Mouse (Mus musculus): ENCODE results near the gene Cmtm6. TPM values are rescaled to one million over a fixed set of nuclear protein-coding genes. Genes with fewer than 3 reads are reported as not detected.
"Not testable (repeated sequence)": the region's sequence is repeated elsewhere in the genome, so short reads cannot be mapped to it uniquely, and the experiment has no call there.

Cmtm6 gene
- polyA plus RNA-seq, 1 experiment from 2014 or later, result 23.2 TPM

DNA sequence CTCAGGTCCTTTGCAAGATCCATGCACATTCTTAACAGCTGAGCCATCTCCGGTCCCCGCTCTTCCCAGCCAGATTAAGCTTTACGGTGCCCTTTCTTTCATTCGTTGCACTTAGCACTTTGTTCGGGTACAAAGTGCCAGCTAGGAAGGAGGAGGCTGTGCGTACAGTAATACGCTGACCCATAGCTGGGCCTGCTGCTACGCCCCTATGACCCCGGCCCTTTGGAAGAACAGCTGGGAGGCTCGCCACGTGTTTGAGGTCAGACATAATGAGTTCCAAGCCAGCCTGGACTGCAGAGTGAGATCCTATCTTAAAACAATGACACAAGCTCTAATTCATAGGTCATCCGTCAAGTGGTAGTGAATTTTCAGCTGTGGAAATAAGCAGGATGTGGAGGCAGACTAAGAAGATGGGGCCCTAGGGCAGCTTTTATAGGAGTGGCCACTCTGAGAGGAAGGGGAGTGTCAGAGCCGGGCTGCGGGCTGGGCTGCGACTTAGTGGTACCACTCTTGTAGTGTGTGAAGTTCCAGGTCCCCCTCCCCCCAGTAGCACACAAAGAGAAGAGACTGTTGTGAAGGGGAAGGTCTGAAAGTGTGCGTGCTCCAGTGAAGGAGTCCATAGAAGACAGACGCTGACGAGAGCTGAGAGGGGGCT, 14.1 kb upstream of the Cmtm6 start:
- ATAC-seq, result no peak
- H3K27me3 ChIP-seq (replicated peaks; ENCODE audit: control insufficient read depth, insufficient read depth, low read length), result no peaks in the 10 kb centered on the region
- WGBS, result 86% methylated on average over 18 of the region's 18 CpGs
- H3K36me3 ChIP-seq (ENCODE audit: control insufficient read depth, insufficient read depth), result peaks cover 48% of the 10 kb centered on the region
- no peaks in the 10 kb centered on the region for H3K9me3 ChIP-seq (ENCODE audit: control insufficient read depth, low read length)
- H3K4me2 ChIP-seq (ENCODE audit: low read length), result no peak overlapping the region
- no peak overlapping the region for H3K9ac ChIP-seq (replicated peaks; ENCODE audit: low read depth, low read length)
- no peaks in the 10 kb centered on the region for H3K4me1 ChIP-seq (replicated peaks; ENCODE audit: control insufficient read depth, insufficient read depth, low read length)
- H3K27ac ChIP-seq (ENCODE audit: low read length), result no peak overlapping the region
- H3K4me3 ChIP-seq (replicated peaks; ENCODE audit: low read length), result no peak overlapping the region

DNA sequence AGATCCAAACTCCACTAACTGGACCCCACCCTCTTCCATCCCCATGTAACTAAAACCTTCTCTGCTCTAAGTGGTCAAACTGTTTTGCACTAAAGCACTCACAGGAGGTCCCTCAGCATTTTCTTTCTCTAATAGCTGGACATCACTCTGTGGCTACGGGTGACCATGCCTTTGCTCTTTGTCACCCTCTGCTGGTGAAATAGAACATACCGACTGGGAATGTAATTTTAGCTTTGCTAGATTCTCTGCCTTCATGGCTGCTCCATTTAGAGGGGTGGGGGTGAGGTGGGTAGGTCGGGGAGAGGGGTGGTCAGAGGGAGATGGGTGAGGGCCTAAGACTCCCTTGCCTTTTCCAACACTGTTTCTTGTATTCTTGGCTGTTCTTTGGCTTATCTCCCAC, 3.6 kb upstream of the Cmtm6 start:
- Histone ChIP-seq H3K27me3 (replicated peaks; ENCODE audit: control insufficient read depth, insufficient read depth, low read length) (no peaks in the 10 kb centered on the region), H3K4me3 (replicated peaks; ENCODE audit: low read length) (no peak overlapping the region), H3K36me3 (ENCODE audit: control insufficient read depth, insufficient read depth) (peaks cover 26% of the 10 kb centered on the region), H3K27ac (ENCODE audit: low read length) (no peak overlapping the region), H3K4me2 (ENCODE audit: low read length) (no peak overlapping the region), H3K9me3 (ENCODE audit: control insufficient read depth, low read length) (no peaks in the 10 kb centered on the region), H3K9ac (replicated peaks; ENCODE audit: low read depth, low read length) (no peak overlapping the region), H3K4me1 (replicated peaks; ENCODE audit: control insufficient read depth, insufficient read depth, low read length) (peaks cover 7% of the 10 kb centered on the region)
- WGBS, result 3% methylated on average over 3 of the region's 3 CpGs
- no peak for ATAC-seq

DNA sequence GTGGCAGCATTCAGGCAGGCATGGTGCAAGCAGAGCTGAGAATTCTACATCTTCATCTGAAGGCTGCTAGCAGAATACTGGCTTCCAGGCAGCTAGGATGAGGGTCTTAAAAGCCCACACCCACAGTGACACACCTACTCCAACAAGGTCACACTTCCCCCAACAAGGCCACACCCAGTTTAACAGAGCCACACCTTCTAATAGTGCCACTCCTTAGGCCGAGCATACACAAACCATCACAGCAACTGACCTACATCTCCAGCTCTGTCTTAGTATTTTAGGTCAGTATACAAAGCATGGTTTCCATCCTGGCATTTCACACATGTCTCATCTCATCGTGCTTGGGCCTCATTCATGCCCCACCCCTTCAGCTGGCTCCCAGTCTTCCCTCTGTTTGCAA, 2.5 kb upstream of the Cmtm6 start:
- not testable (repeated sequence) for H3K9ac ChIP-seq (replicated peaks; ENCODE audit: low read depth, low read length); H3K27me3 ChIP-seq (replicated peaks; ENCODE audit: control insufficient read depth, insufficient read depth, low read length); H3K27ac ChIP-seq (ENCODE audit: low read length); ATAC-seq; H3K9me3 ChIP-seq (ENCODE audit: control insufficient read depth, low read length); H3K4me2 ChIP-seq (ENCODE audit: low read length); H3K4me3 ChIP-seq (replicated peaks; ENCODE audit: low read length)
- 67% methylated on average over 2 of the region's 2 CpGs for WGBS
- H3K4me1 ChIP-seq (replicated peaks; ENCODE audit: control insufficient read depth, insufficient read depth, low read length), result peaks cover 16% of the 10 kb centered on the region
- H3K36me3 ChIP-seq (ENCODE audit: control insufficient read depth, insufficient read depth), result peaks cover 16% of the 10 kb centered on the region

DNA sequence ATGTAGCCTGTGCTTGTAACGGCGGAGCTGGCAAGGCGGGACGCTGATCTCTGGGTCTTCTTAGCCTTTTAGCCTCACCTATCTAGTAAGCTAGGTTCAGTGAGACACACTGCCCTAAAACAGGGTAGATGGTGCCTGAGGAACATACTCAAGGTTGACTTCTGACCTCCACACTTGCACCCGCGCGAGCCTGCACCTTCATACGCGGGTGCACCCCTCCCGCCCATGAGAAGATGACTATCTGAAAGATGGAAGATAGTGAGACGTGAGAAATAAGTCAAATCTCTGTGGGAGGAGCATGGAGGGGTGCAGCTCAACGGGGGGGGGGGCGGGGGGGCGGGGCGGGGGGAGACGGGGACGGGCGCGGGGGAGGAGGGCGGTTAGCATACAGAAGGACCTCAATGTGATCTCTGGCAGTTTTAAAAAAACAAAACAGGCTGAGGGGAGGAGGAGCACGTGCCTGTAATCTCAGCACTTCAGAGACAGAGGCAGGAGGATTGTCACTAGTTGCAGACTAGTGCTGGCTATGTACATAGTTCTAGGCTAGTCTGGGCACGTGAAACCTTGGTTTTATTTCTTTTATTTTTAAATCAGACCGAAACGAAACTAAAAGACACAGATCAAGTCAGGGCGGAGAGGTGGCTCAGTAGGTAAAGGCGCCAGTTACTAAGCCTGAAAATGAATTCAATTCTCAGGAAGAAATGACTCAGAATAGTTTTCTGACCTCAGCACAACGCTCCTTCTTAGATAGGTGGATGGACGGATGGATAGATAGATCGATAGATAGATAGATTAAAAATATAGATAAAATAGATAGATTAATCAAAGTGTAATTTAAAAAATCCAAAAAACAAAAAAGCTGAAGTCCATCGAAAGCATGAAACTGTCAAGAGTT, 758 bp upstream of the Cmtm6 start:
- Histone ChIP-seq H3K4me2 (ENCODE audit: low read length) (peak overlapping the region; percentile 74), H3K36me3 (ENCODE audit: control insufficient read depth, insufficient read depth) (peaks cover 4% of the 10 kb centered on the region; the same call in 1 of the 2 replicates), H3K27me3 (replicated peaks; ENCODE audit: control insufficient read depth, insufficient read depth, low read length) (no peaks in the 10 kb centered on the region), H3K4me1 (replicated peaks; ENCODE audit: control insufficient read depth, insufficient read depth, low read length) (peaks cover 16% of the 10 kb centered on the region), H3K9ac (replicated peaks; ENCODE audit: low read depth, low read length) (no peak overlapping the region), H3K27ac (ENCODE audit: low read length) (no peak overlapping the region), H3K4me3 (replicated peaks; ENCODE audit: low read length) (peak overlapping the region; percentile 83; the same call in 1 of the 2 replicates), H3K9me3 (ENCODE audit: control insufficient read depth, low read length) (no peaks in the 10 kb centered on the region)
- no peak for ATAC-seq
- 51% methylated on average over 23 of the region's 30 CpGs for WGBS

DNA sequence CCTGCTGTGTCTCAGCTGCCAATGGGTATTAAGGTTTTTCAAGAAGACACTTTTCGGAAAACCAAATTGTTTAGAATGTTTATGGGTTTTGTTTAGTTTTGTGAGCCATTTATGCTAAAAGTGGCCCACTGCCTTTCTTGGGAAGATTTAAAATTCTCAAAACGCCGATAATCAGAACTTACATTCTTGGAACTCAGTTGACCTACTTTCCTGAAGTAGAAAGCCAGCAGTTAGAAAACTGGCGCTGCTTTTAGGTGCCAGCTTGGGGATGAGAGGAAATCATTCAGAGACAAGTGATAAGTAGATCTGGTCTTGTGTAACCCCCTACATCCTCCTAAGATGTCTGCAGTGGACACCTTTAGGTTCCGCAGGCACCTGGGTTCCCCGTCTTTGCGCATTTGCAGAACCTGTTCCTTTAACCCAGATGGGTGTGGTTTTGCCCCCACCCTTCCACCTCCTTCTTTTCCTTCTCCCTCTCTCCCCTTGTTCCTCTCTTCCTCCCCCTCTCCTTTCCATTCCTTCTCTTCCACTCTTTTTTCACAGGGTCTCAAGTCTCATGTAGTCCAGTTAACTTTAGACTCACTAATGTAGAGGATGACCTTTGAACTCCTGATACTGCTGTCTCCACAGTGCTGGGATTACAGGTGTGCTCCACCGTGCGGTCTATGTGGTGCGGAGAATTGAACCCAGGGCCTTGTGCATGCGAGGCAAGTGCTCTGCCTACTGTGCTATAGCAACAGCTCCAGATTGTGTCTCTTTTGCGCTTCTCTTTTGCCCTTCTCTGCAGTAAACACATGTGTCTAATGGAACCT, 1.2 kb downstream of the Cmtm6 start:
- Histone ChIP-seq H3K4me1 (replicated peaks; ENCODE audit: control insufficient read depth, insufficient read depth, low read length) (peaks cover 16% of the 10 kb centered on the region), H3K4me3 (replicated peaks; ENCODE audit: low read length) (peak overlapping the region; percentile 83), H3K9me3 (ENCODE audit: control insufficient read depth, low read length) (no peaks in the 10 kb centered on the region), H3K36me3 (ENCODE audit: control insufficient read depth, insufficient read depth) (no peaks in the 10 kb centered on the region), H3K27ac (ENCODE audit: low read length) (no peak overlapping the region), H3K4me2 (ENCODE audit: low read length) (peak overlapping the region; percentile 74), H3K27me3 (replicated peaks; ENCODE audit: control insufficient read depth, insufficient read depth, low read length) (no peaks in the 10 kb centered on the region), H3K9ac (replicated peaks; ENCODE audit: low read depth, low read length) (peak overlapping the region; percentile 91)
- no peak for ATAC-seq
- 69% methylated on average over 12 of the region's 12 CpGs for WGBS

DNA sequence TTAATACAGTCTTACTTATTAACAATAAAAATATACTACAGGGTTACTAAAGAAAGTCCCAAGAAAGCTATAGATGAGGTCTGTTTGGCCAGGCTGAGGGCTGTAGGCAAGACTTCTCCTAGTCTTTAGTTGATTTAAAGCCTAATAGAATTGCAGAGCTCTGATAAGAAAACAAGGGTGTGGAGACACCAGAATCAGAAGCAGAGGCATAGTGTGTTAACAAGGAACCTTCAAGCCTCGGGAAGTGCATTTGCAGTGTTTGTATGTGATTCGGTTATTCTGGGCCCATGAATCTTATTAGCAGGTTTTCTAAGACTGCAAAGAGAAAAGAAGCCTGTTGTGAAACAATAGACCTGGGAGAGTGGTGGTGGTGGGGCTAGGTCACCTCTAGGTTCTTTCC, 2.3 kb downstream of the Cmtm6 start:
- no peak overlapping the region for H3K27ac ChIP-seq (ENCODE audit: low read length)
- peaks cover 16% of the 10 kb centered on the region for H3K4me1 ChIP-seq (replicated peaks; ENCODE audit: control insufficient read depth, insufficient read depth, low read length)
- no peak overlapping the region for H3K4me3 ChIP-seq (replicated peaks; ENCODE audit: low read length)
- no peaks in the 10 kb centered on the region for H3K9me3 ChIP-seq (ENCODE audit: control insufficient read depth, low read length)
- H3K27me3 ChIP-seq (replicated peaks; ENCODE audit: control insufficient read depth, insufficient read depth, low read length), result no peaks in the 10 kb centered on the region
- no peak overlapping the region for H3K4me2 ChIP-seq (ENCODE audit: low read length)
- 79% methylated on average over 2 of the region's 2 CpGs for WGBS
- no peak overlapping the region for H3K9ac ChIP-seq (replicated peaks; ENCODE audit: low read depth, low read length)
- no peak for ATAC-seq
- H3K36me3 ChIP-seq (ENCODE audit: control insufficient read depth, insufficient read depth), result no peaks in the 10 kb centered on the region

DNA sequence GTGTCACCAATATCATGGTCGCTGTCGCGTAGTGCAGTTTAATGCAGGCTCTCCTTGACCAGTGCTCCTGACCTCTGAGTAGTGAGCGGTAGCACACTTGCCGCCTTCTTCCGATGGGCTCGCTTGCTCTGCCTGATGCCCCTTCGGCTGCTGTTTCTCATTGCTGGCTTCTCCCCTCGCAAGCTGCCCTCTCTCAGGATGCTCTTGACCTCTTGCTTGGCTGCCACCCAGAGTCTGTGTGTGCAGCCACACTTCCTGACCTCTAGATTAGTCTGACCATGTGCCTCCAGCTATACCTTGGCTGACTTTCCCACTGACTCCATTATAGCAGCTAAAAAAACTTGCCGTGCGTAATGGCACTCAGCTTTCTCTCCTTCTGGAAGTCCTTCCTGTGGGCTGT, 5.5 kb downstream of the Cmtm6 start:
- Histone ChIP-seq H3K9me3 (ENCODE audit: control insufficient read depth, low read length) (no peaks in the 10 kb centered on the region), H3K9ac (replicated peaks; ENCODE audit: low read depth, low read length) (no peak overlapping the region), H3K4me1 (replicated peaks; ENCODE audit: control insufficient read depth, insufficient read depth, low read length) (peaks cover 16% of the 10 kb centered on the region), H3K4me3 (replicated peaks; ENCODE audit: low read length) (no peak overlapping the region), H3K27me3 (replicated peaks; ENCODE audit: control insufficient read depth, insufficient read depth, low read length) (no peaks in the 10 kb centered on the region), H3K36me3 (ENCODE audit: control insufficient read depth, insufficient read depth) (no peaks in the 10 kb centered on the region), H3K4me2 (ENCODE audit: low read length) (no peak overlapping the region), H3K27ac (ENCODE audit: low read length) (no peak overlapping the region)
- no peak for ATAC-seq
- 88% methylated on average over 11 of the region's 11 CpGs for WGBS

DNA sequence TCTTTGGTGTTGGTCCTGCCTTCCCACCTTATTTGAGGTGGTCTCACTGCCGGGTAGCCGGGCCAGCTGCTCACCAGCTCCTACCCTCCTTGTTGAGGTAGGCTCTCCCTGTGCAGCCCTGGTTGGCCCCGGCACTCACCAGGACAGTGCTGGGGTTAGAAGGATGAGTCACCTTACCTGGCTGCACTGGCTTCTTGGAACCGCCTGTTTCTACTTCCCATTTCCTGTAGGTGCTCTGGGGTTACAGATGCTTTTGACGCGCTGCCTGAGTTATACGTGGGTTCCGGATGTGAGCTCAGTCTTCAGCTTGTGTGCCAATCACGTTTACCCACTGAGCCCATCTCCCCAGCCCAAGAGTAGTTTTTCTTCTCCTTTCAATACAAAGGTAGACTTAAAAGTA, 9.4 kb downstream of the Cmtm6 start:
- H3K36me3 ChIP-seq (ENCODE audit: control insufficient read depth, insufficient read depth), result no peaks in the 10 kb centered on the region

DNA sequence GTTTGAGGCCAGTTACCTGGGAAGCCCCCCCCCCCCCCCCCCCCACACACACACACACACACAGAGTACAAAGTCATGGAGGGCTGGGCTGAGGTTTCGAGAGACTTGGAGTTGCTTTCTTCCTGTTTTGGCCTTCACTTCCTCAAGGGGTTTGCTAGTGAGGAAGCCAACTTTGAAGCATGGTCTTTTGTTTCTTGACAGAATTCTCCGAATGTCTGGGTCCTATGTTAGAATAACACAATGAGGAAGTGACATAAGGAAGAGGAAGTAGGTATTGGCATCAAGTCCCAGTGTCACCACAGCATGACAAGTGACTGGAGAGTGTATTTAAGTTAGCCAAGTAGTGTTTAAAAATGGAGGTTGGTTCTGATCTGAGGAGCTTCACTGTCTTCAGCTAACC, 11.8 kb downstream of the Cmtm6 start:
- ATAC-seq, result no peak
- H3K27me3 ChIP-seq (replicated peaks; ENCODE audit: control insufficient read depth, insufficient read depth, low read length), result no peaks in the 10 kb centered on the region
- H3K27ac ChIP-seq (ENCODE audit: low read length), result no peak overlapping the region
- no peak overlapping the region for H3K4me3 ChIP-seq (replicated peaks; ENCODE audit: low read length)
- no peaks in the 10 kb centered on the region for H3K9me3 ChIP-seq (ENCODE audit: control insufficient read depth, low read length)
- H3K4me2 ChIP-seq (ENCODE audit: low read length), result no peak overlapping the region
- H3K9ac ChIP-seq (replicated peaks; ENCODE audit: low read depth, low read length), result no peak overlapping the region
- H3K4me1 ChIP-seq (replicated peaks; ENCODE audit: control insufficient read depth, insufficient read depth, low read length), result no peaks in the 10 kb centered on the region
- 76% methylated on average over 2 of the region's 2 CpGs for WGBS
- no peaks in the 10 kb centered on the region; the same call in 1 of the 2 replicates for H3K36me3 ChIP-seq (ENCODE audit: control insufficient read depth, insufficient read depth)

More for the DNA sequence above, 9.4 kb downstream of the Cmtm6 start:
- H3K27ac ChIP-seq (ENCODE audit: low read length), result no peak overlapping the region
- H3K9me3 ChIP-seq (ENCODE audit: control insufficient read depth, low read length), result no peaks in the 10 kb centered on the region
- no peak overlapping the region for H3K4me2 ChIP-seq (ENCODE audit: low read length)
- H3K9ac ChIP-seq (replicated peaks; ENCODE audit: low read depth, low read length), result no peak overlapping the region
- no peaks in the 10 kb centered on the region for H3K27me3 ChIP-seq (replicated peaks; ENCODE audit: control insufficient read depth, insufficient read depth, low read length)
- H3K4me1 ChIP-seq (replicated peaks; ENCODE audit: control insufficient read depth, insufficient read depth, low read length), result no peaks in the 10 kb centered on the region
- no peak for ATAC-seq
- 89% methylated on average over 9 of the region's 9 CpGs for WGBS
- H3K4me3 ChIP-seq (replicated peaks; ENCODE audit: low read length), result no peak overlapping the region
